ENCODE assay signal across 8 mouse cellular contexts in the genomic region with DNA sequence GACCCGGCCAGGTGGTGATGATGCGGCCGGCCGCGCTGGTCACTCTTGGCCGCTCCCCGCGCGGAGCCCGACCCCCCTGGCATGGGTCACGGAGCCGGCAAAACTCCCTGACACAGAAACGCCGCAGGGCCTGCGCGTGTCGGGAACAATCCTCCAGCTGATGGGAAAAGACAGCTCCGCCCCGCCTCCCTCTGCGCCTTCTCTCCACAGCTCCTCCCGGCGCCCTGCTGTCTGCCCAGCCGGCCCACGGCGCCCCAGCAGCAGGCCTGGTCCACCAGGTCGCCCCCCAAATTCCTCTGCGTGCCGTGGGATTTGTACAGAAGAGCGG. TPM values are rescaled to one million over a fixed set of nuclear protein-coding genes. Genes with fewer than 3 reads are reported as not detected.
DNase-seq lines count a peak whose midpoint lies in the region; ATAC-seq lines count a peak whose summit lies in the region.

No protein-coding gene starts in this region.

- peaks cover 70% of the 10 kb centered on the region for H3K27me3 ChIP-seq in hindbrain, embryonic 11.5 days (ENCODE audit: control insufficient read depth, insufficient read depth, low read length)
- H3K27me3 ChIP-seq in limb, embryonic 13.5 days = peaks cover 85% of the 10 kb centered on the region
- peaks cover 49% of the 10 kb centered on the region for H3K27me3 ChIP-seq in stomach, embryonic 14.5 days (ENCODE audit: control insufficient read depth, insufficient read depth, low read length)

- WGBS in hindbrain, embryonic 11.5 days = 1% methylated on average over 28 of the region's 29 CpGs
- under 1% methylated on average over 29 of the region's 29 CpGs for WGBS in limb, embryonic 13.5 days
- under 1% methylated on average over 29 of the region's 29 CpGs for WGBS in stomach, embryonic 14.5 days

- peak overlapping the region; percentile 68 for H3K4me2 ChIP-seq in hindbrain, embryonic 11.5 days (replicated peaks; ENCODE audit: low read depth, low read length)
- peak overlapping the region; percentile 86 for H3K4me2 ChIP-seq in limb, embryonic 13.5 days (replicated peaks)
- H3K4me2 ChIP-seq in stomach, embryonic 14.5 days (replicated peaks; ENCODE audit: low read depth, low read length) = peak overlapping the region; percentile 57

- peak; percentile 33 for ATAC-seq in hindbrain, embryonic 11.5 days (ENCODE audit: low FRiP score)
- no peak for ATAC-seq in limb, embryonic 13.5 days (ENCODE audit: low FRiP score, low read depth)
- no peak for ATAC-seq in stomach, embryonic 14.5 days (ENCODE audit: insufficient number of reproducible peaks, insufficient read depth, low FRiP score, low read depth)
- no peak for ATAC-seq in cerebellum, adult (ENCODE audit: insufficient number of reproducible peaks, low FRiP score, low TSS enrichment)

- DNase-seq in embryo, embryonic 10 days (ENCODE audit: low spot score) = peak; percentile 69
- DNase-seq in embryo, embryonic 9.5 days (ENCODE audit: extremely low spot score) = no peak
- DNase-seq in adrenal gland, postnatal 14 days = peak; percentile 36
- peak; percentile 74 for DNase-seq in hindbrain, embryonic 11.5 days (ENCODE audit: low spot score)
- no peak for DNase-seq in spleen, adult 18-20 months

- H3K9ac ChIP-seq in hindbrain, embryonic 11.5 days (ENCODE audit: low read depth, low read length) = 0 out of 2 replicates have a peak overlapping the region, but pooled peaks have one; percentile 7
- peak overlapping the region; percentile 53 for H3K9ac ChIP-seq in limb, embryonic 13.5 days
- no peak overlapping the region; the same call in 1 of the 2 replicates for H3K9ac ChIP-seq in stomach, embryonic 14.5 days (replicated peaks; ENCODE audit: low read depth, low read length)

- peak overlapping the region; percentile 55 for H3K27ac ChIP-seq in hindbrain, embryonic 11.5 days (ENCODE audit: low read depth, low read length)
- no peak overlapping the region for H3K27ac ChIP-seq in limb, embryonic 13.5 days
- H3K27ac ChIP-seq in stomach, embryonic 14.5 days (ENCODE audit: low read length) = no peak overlapping the region

- no peaks in the 10 kb centered on the region for H3K36me3 ChIP-seq in hindbrain, embryonic 11.5 days (ENCODE audit: control insufficient read depth, insufficient read depth, low read length)
- no peaks in the 10 kb centered on the region for H3K36me3 ChIP-seq in limb, embryonic 13.5 days
- H3K36me3 ChIP-seq in stomach, embryonic 14.5 days (ENCODE audit: control insufficient read depth, insufficient read depth, low read length) = no peaks in the 10 kb centered on the region

- H3K4me3 ChIP-seq in hindbrain, embryonic 11.5 days (ENCODE audit: low read depth, low read length) = peak overlapping the region; percentile 28
- H3K4me3 ChIP-seq in limb, embryonic 13.5 days = peak overlapping the region; percentile 47
- H3K4me3 ChIP-seq in stomach, embryonic 14.5 days (ENCODE audit: low read depth, low read length) = peak overlapping the region; percentile 26

- H3K4me1 ChIP-seq in hindbrain, embryonic 11.5 days (replicated peaks; ENCODE audit: control insufficient read depth, insufficient read depth, low read length) = peaks cover 13% of the 10 kb centered on the region
- peaks cover 31% of the 10 kb centered on the region for H3K4me1 ChIP-seq in limb, embryonic 13.5 days
- peaks cover 8% of the 10 kb centered on the region; the same call in 1 of the 2 replicates for H3K4me1 ChIP-seq in stomach, embryonic 14.5 days (ENCODE audit: control insufficient read depth, insufficient read depth, low read length)

- no peaks in the 10 kb centered on the region for H3K9me3 ChIP-seq in hindbrain, embryonic 11.5 days (ENCODE audit: control insufficient read depth, low read length)
- H3K9me3 ChIP-seq in limb, embryonic 13.5 days = no peaks in the 10 kb centered on the region; the same call in 1 of the 2 replicates
- H3K9me3 ChIP-seq in stomach, embryonic 14.5 days (ENCODE audit: control insufficient read depth, low read depth, low read length) = no peaks in the 10 kb centered on the region

RNA-seq across cellular contexts. Expression of a gene that starts 35.7 kb away (rescaled TPM):
- not detected in 2 replicates for total RNA-seq in adrenal gland, postnatal 14 days (2021)
- polyA plus RNA-seq in hindbrain, embryonic 11.5 days (2014; fragmentation: Nextera tagmentation; extraction: Ambion mirVana) = 9.3 and 11.1 TPM in 2 replicates
- 0.04 TPM in 1 of 2 replicates, not detected in the other for polyA plus RNA-seq in limb, embryonic 13.5 days (2015; fragmentation: Nextera tagmentation; extraction: Ambion mirVana)
- polyA plus RNA-seq in stomach, embryonic 14.5 days (2014; fragmentation: Nextera tagmentation; extraction: Ambion mirVana) = not detected in 2 replicates

Comparison
In these comparisons a context has a peak if more than half of its experiments do, and no peak if none do; other contexts are left out.
1. DNase-seq: peak in embryo, embryonic 10 days (single experiment), adrenal gland, postnatal 14 days (single experiment) and hindbrain, embryonic 11.5 days (single experiment); none in embryo, embryonic 9.5 days (single experiment) and spleen, adult 18-20 months (0 of 2).
2. Peak in every context shown above with its lines, with median percentiles within 50 percentile points of each other: H3K4me2 ChIP-seq and H3K4me3 ChIP-seq.